Mouse (Mus musculus) urinary bladder, postnatal 25 days (tissue): ENCODE measurements around the gene Hbb-bt.
"Not testable (repeated sequence)": the region's sequence is repeated elsewhere in the genome, so short reads cannot be mapped to it uniquely, and the experiment has no call there.

Experiments
- DNase-seq: peaks from one replicate; pipeline ENCODE4 v3.0.0; 2022; ENCODE audit warnings: low spot score

The Hbb-bt gene

GRCm38 (mm10) chr7:103813766-103814165 lies at the start of gene Hbb-bt:
Hbb-bt (minus strand) TSS chr7:103813996.
- DNase-seq = no peak

- DNase-seq = no peak
These were observed 47.7 kb upstream of the Hbb-bt start for GRCm38 (mm10) chr7:103861531-103861930.

- DNase-seq = peak; percentile 4
These were observed 47.1 kb upstream of the Hbb-bt start for GRCm38 (mm10) chr7:103860855-103861254.

- DNase-seq = no peak
These were observed 45.3 kb upstream of the Hbb-bt start for GRCm38 (mm10) chr7:103859076-103859475.

GRCm38 (mm10) chr7:103854669-103855068 lies 40.9 kb upstream of the Hbb-bt start:
- no peak for DNase-seq

GRCm38 (mm10) chr7:103853090-103853489 lies 39.3 kb upstream of the Hbb-bt start, which contains the start of gene Hbb-y:
Hbb-y (minus strand) TSS chr7:103853216.
- DNase-seq = no peak

GRCm38 (mm10) chr7:103844525-103845325 lies 30.9 kb upstream of the Hbb-bt start:
- no peak for DNase-seq

GRCm38 (mm10) chr7:103843034-103843433 lies 29.2 kb upstream of the Hbb-bt start, which contains the start of gene Hbb-bh1:
Hbb-bh1 (minus strand) TSS chr7:103843164.
- DNase-seq = no peak

- DNase-seq = no peak
These were observed 26.5 kb upstream of the Hbb-bt start, which contains the start of gene Hbb-bh2 for GRCm38 (mm10) chr7:103840268-103840667. Hbb-bh2 (minus strand) TSS chr7:103840520.

GRCm38 (mm10) chr7:103827808-103828207 lies 14.0 kb upstream of the Hbb-bt start, which contains the start of gene Hbb-bs:
Hbb-bs (minus strand) TSS chr7:103828096.
- no peak for DNase-seq

GRCm38 (mm10) chr7:103827139-103827538 lies 13.3 kb upstream of the Hbb-bt start:
- DNase-seq = not testable (repeated sequence)

- DNase-seq = no peak
These were observed 12.6 kb upstream of the Hbb-bt start for GRCm38 (mm10) chr7:103826255-103826887.

- no peak for DNase-seq
These were observed 11.9 kb upstream of the Hbb-bt start for GRCm38 (mm10) chr7:103825536-103826254.

GRCm38 (mm10) chr7:103824597-103824996 lies 10.8 kb upstream of the Hbb-bt start:
- no peak for DNase-seq

GRCm38 (mm10) chr7:103815085-103815484 lies 1.3 kb upstream of the Hbb-bt start:
- not testable (repeated sequence) for DNase-seq

GRCm38 (mm10) chr7:103813152-103813551 lies 644 bp downstream of the Hbb-bt start:
- DNase-seq = not testable (repeated sequence)

GRCm38 (mm10) chr7:103812174-103812573 lies 1.6 kb downstream of the Hbb-bt start:
- no peak for DNase-seq

- no peak for DNase-seq
These were observed 2.5 kb downstream of the Hbb-bt start for GRCm38 (mm10) chr7:103811223-103811845.

GRCm38 (mm10) chr7:103810746-103811145 lies 3.0 kb downstream of the Hbb-bt start:
- DNase-seq = no peak

- no peak for DNase-seq
These were observed 3.5 kb downstream of the Hbb-bt start for GRCm38 (mm10) chr7:103810296-103810695.

- DNase-seq = no peak
These were observed 4.0 kb downstream of the Hbb-bt start for GRCm38 (mm10) chr7:103809801-103810155.
